Mouse (Mus musculus) kidney, adult 11 months (tissue): ENCODE data around the gene Kif2c.
A peak's percentile ranks its signal among the peaks of the same experiment; 100 is the strongest.

Experiments
- DNase-seq: peaks from one replicate; pipeline ENCODE4 v3.0.0; 2022

Gene Kif2c

GRCm38 (mm10) chr4:117133817-117134600, 48.4 kb downstream of the Kif2c start, which contains the start of gene Plk3:
Gene Plk3 (minus strand): TSS chr4:117133963.
- DNase-seq = peak; percentile 97

GRCm38 (mm10) chr4:117133366-117133796, 49.1 kb downstream of the Kif2c start:
- no peak for DNase-seq

- no peak for DNase-seq
Observed at GRCm38 (mm10) chr4:117132794-117133143, 49.7 kb downstream of the Kif2c start.

- no peak for DNase-seq
Observed at GRCm38 (mm10) chr4:117131890-117132793, 50.3 kb downstream of the Kif2c start.

- DNase-seq = no peak
Observed at GRCm38 (mm10) chr4:117131198-117131597, 51.2 kb downstream of the Kif2c start.

- peak; percentile 49 for DNase-seq
Observed at GRCm38 (mm10) chr4:117130790-117131189, 51.6 kb downstream of the Kif2c start.

GRCm38 (mm10) chr4:117127991-117128686, 54.3 kb downstream of the Kif2c start:
- DNase-seq = no peak

GRCm38 (mm10) chr4:117126675-117127290, 55.7 kb downstream of the Kif2c start, which contains the start of gene Tctex1d4:
Gene Tctex1d4 (plus strand): TSS chr4:117126794.
- DNase-seq = no peak

- DNase-seq = peak; percentile 85
Observed at GRCm38 (mm10) chr4:117125910-117126674, 56.3 kb downstream of the Kif2c start.

GRCm38 (mm10) chr4:117125348-117125909, 57.0 kb downstream of the Kif2c start, which contains the start of gene Btbd19:
Gene Btbd19 (minus strand): TSS chr4:117125725.
- DNase-seq = peak; percentile 39

GRCm38 (mm10) chr4:117124518-117125347, 57.7 kb downstream of the Kif2c start:
- peak; percentile 30 for DNase-seq

GRCm38 (mm10) chr4:117124218-117124517, 58.3 kb downstream of the Kif2c start:
- no peak for DNase-seq

GRCm38 (mm10) chr4:117123546-117124217, 58.8 kb downstream of the Kif2c start:
- DNase-seq = no peak

- no peak for DNase-seq
Observed at GRCm38 (mm10) chr4:117122209-117122608, 60.2 kb downstream of the Kif2c start.

- peak; percentile 97 for DNase-seq
Observed at GRCm38 (mm10) chr4:117120445-117121414, 61.7 kb downstream of the Kif2c start.

- no peak for DNase-seq
Observed at GRCm38 (mm10) chr4:117120052-117120444, 62.4 kb downstream of the Kif2c start.

- DNase-seq = no peak
Observed at GRCm38 (mm10) chr4:117119636-117120035, 62.8 kb downstream of the Kif2c start.

- no peak for DNase-seq
Observed at GRCm38 (mm10) chr4:117117931-117118330, 64.5 kb downstream of the Kif2c start.

GRCm38 (mm10) chr4:117115592-117115991, 66.8 kb downstream of the Kif2c start:
- no peak for DNase-seq
